Mouse (Mus musculus) cerebellum, postnatal 14 days (tissue): ENCODE results near the gene Ugt1a2.

Source experiments
- DNase-seq, 2 experiments: peaks; one replicate each; pipeline ENCODE4 v3.0.0; 2021; ENCODE audit warnings: mixed read lengths in 2 of 2

Gene Ugt1a2

DNA sequence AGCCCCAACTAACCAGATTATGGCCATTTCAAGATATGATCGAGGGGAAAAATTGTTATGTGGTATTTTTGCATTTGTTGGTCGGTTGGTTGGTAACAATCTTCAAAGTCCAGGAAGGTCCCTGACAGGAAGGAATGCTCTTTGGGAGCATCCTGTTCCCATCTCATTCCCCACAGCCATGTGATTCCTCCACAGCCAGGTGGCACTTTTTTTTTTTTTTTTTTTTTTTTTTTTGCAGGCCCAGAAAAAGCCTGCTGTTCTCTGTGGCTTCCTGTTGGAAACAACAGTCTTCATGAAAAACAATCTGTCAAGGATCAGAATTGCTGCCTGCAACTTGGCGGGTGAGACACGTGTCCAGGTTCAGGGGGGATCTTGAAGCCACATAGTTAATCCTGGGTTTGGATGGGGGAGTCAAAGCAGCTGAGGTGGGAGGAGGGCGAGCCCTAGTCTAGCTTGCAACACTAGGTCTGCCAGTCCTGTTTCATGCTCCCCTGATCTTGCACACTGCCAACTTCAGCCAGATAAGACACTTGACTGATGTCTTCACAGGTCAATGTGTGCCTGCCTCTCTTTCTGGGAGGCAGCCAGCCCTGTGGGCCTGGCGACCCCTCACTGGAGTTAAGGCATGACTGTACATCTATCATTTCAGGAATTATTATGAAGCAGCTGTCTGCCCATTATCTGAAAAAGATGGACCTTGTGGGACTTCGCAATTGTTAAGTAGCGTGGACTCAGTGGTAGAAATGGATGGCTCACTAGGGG lies 58.7 kb downstream of the Ugt1a2 start:
- DNase-seq = peak; percentile 83

DNA sequence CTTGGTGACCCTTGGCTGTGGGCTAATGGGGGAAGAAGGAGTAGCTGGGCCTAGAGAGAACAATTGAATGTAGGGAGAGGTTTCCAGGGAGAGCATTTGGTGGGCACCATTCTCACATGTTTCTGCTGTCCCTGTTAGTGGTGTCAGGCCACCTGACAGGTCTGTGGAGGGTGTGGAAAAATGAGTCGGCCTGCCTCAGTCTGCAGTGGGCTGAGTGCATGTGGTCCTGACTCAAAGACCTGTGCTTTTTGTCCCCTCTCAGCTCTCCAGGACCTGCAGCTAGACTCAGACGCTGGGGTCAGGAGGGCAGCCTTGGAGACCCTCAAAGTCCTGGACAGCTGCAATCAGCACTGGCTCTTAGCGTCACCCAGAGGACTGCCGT lies 59.2 kb downstream of the Ugt1a2 start:
- DNase-seq = peak in 1 of 2 experiments; percentile 51

DNA sequence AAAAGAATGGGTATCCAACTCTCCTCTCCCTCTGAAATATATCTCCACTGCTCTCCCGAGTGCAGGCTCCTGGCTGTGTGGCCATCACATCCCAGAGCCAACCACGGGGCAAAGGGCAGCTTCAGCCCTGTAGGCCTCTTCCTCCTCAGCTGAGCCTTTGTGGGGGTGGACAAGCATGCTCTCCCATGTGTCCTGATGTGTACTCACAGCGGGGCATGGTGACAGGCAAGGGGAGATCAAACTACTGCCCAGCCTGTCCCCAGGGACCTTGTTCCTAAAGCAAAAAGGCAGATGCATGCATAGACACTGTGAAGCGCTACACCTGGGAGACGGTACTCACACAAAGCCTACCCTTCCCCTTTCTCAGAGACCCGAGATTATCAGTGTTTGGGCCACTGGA lies 59.7 kb downstream of the Ugt1a2 start:
- DNase-seq = peak; percentile 59 to 73

DNA sequence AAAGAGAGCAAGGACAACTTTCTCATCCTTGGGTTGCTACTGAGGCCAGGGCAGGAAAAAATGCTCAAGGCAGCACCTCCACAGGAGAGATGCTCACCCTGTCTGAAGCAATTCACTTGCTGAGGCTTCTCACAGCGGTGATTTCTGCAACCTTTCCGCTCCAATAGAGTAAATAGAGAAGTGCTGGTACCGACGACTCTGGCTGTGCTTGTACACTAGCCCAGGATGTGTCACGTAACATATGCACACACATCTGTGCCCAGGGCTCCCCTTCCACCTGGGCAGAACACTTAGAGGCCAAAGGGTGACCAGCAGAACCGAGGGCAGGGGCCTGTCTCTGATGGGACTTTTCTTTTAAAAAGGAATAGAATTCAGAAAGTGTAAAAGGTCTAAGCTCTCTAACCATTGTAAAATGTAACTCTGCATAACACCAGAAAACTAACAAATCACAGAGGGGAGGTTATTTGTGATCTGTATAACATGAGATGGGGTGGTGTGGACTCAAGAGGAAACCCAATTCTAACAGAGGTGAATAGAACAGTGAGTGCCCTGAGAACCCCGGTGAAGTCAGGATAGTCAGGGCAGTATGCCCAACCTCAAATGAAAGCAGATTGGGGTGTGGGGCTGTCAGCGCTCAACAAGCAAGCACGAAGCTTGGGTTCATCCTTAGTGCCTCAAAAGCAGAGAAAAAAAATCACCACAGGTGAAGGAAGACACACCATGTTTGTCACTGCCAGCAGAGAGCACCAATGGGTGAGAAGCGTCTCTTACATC lies 60.4 kb downstream of the Ugt1a2 start:
- DNase-seq = no peak

DNA sequence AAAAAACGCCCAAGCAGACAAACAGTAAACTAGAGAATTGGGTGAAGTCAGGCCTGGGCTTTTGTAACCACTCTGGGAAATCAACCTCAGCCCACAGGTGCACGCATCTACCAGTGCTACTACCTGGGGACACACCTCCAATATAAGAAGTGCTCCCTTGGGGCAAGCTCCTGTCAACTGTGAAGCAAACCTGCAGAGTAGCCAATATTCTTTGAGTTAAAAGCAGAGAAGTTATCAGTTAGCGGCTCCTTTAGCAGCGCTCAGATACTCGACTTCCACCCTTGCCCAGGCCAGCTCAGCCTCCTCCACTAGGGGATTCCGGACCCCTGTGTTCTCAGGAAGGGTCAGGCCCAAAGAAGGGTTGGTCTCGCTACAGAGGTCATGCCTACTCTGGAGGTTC lies 61.3 kb downstream of the Ugt1a2 start:
- DNase-seq = no peak

DNA sequence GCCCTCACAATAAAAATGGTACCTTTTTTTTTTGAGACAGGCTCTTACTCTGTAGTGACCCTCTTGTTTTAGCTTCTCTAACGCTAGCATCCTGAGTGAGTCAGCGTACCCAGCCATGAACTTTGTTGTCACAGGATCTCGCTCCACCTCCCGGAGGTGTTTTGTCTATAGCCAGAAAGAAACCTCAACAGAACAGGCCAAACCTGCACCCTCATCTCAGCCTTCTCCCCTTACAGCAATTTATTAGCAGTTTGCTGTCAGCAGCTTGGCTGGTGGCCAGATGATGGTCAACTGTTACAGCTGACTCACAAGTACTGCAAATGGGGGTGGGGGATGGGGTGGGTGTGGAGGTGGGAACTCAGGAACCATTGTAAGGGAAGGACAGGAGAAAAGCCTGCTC lies 61.9 kb downstream of the Ugt1a2 start:
- DNase-seq = peak; percentile 52 to 72

DNA sequence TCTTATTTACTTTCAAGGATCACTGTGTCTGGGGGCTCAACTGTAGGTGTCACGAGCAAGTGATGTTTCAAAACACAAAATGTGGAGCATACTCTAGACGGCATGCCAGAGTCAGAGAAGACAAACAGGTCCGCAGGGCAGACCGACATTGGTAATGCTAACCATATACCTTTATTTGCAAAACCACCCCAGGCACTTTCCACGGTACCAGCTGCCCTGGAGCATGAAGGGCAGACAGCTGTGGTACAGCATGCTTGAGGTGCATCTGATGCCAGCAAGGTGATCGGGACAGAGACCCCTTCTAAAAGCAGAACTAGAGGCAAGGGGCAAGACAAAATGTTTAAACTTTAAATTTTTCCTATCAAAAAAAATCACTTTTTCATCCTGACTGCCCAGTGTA lies 62.6 kb downstream of the Ugt1a2 start:
- no peak for DNase-seq

DNA sequence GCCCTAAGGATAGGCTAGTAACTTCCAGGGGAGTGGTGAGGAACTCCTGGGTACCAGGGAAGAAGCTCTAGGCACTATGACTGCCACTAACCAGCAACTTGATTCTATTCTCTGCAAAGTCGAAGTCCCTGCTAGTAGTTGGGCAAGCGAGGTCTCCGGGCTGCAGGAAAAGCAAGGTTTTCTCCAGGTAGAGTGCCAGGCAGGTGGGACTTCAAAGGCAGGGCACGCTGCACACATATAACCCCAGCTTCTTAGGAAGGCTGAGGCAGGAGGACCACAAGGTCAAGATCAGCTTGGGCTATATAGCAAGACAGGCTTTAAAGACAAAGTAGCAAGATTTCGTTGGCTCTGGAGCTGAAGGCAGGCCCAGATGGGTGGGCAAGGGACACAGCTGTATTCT lies 63.4 kb downstream of the Ugt1a2 start:
- DNase-seq = no peak

DNA sequence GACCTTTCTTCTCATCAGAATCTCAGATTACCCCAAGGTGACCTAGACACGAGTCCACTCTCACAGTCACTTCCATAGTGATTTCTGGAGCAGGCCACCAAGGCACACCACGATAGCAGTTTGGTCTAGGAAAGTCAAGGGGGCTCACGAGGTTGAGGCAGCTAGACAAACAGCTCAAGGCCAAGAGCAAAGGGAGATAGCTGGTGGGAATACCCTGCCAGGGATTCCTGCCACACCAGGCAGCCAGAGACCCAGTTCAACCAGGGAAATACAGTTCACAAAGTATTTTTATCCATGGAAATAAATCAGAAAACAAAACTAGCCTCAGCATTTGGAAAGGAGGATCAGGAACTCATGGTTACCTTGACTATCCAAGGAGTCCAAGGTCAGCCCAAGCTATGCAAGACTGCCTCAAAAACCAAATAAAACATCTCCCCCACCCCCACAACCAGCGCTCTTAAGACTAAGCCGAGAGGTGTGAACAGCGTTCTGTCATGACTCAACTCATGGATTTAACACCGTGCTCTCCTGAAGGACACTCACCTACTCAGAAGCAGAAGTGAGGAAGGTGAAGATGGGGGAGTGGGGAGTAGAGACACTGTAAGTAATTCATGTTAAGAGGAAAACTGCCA lies 64.0 kb downstream of the Ugt1a2 start:
- no peak for DNase-seq

DNA sequence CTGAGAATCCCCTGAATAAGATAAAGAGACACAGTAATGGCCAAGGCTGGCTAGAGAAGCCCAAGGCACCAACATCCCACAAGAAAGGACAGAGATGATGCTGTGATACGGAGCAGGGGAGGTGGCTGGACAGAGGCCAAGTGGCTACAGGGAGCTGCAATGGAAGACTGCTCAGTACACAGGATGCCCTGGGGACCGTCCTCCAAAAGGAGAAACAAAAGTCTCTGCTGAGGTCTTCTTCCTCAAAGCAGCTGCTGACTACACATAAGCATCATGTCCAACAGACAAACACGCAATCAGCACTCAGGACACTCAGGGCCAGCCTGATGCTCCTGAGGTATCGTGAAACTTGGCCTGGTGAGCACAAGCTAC lies 64.5 kb downstream of the Ugt1a2 start:
- DNase-seq = peak in 1 of 2 experiments; percentile 61

DNA sequence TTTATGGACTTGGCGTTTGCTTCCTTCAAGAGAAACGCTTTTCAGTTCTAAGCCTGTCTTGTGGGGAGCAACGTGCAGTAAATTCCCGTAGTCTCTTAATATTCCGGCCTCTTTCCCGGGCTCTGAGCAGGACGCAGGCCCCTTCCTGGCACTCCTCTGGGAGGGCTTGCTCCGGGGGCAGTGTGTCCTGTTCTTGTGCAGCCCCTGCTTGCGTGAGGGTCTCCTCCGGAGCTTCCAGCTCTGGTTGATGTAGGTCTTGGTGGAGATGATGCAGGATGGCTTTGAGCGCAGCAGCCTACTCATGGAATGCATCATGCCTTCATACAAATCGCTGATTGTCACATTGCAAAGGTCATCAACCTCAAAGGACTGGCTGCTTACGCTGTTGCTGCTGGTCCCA lies 65.7 kb downstream of the Ugt1a2 start:
- no peak for DNase-seq

DNA sequence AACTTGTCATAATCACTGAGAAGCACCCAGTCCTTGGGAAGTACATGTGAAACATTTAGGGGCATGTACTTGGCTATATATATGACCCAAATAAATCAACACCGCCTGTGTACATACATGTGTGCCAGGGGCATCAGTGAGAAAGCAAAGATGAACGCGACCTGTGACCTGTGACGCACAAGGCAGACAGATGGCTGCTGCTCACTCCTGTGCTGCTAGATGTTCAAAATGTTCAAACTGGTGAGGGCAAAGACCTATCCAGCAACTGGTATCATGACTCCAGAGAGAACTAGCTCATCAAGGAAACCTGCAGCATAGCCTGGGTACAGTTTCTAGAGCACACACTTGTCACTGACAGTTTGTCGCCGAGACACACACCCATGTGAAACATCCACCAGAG lies 67.1 kb downstream of the Ugt1a2 start:
- no peak for DNase-seq

DNA sequence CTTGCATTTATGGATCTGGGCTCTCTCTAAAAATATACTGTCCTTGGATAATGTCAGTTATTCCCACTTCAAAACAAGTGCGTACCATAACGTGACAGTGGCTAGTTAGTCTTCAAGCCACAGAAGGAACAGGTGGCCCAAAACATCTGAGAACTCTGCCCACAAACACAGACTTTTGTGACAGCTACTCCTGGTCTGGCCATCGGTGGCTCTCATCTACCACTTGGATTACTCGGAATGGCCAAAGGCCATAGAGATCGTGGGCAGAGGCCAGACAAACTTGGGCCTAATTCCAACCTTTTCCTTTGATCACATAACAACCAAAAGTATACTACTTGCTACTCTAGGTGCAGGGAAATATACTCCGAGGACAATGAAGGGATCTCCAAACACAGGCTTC lies 67.7 kb downstream of the Ugt1a2 start:
- no peak for DNase-seq
